Mouse (Mus musculus): Measurements from ENCODE around the gene Rapgef1.

- TF ChIP-seq CTCF (IDR thresholded peaks at IDR 0.05; ENCODE audit: borderline replicate concordance, control insufficient read depth, extremely low read depth, insufficient read depth, low read length, poor library complexity): no peak
- no peak for TF ChIP-seq POLR2A (IDR thresholded peaks at IDR 0.05; ENCODE audit: control insufficient read depth, extremely low read depth, insufficient read depth, low read length, poor library complexity)
Measured at GRCm38 (mm10) chr2:29698421-29699290, 79.1 kb downstream of the Rapgef1 start.

All from thymus, adult 2 months (tissue).